Mouse (Mus musculus) monocyte, adult 5-6 weeks (primary cell): ENCODE data around the gene Dctn1. TPM values are rescaled to one million over a fixed set of nuclear protein-coding genes. Genes with fewer than 3 reads are reported as not detected.

Experiments used
- ATAC-seq: fragments of 153-309, 156-312 bp; replicated peaks from 2 replicates; pipeline ENCODE4 v1.8.0; 2017; ENCODE audit warnings: mild to moderate bottlenecking; ENCODE audit not compliant: low TSS enrichment, insufficient number of reproducible peaks, severe bottlenecking, poor library complexity, low FRiP score
- total RNA-seq: library from RNA; stranded (forward); fragments of 200-1000, 200-491, 200-594 nt; gene quantifications from 3 replicates; pipeline ENCODE4 v1.2.3, GENCODE M21; 2017

Dctn1 gene
- total RNA-seq, 1 experiment from 2014 or later, result 51.0 TPM

DNA sequence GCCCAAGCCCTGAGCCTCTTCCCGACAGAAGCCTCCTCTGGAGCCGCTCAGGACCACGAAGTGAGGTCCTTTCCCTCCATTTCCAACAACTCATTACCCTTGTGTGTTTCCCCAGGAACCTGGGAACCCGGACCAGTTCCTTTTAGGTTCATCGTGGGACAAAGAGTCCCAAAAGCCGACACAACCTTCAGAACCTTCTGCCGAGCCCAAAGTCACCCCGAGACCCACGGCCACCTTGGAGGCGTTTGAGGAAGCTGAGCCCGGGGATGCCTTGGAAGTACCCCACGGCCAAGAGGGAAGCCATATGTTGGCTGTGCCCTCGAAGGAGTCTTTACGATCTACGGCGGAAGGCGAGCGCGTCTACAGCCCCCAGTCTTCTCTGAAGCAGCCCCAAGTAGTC, 4.3 kb upstream of the Dctn1 start:
- ATAC-seq, result no peak

DNA sequence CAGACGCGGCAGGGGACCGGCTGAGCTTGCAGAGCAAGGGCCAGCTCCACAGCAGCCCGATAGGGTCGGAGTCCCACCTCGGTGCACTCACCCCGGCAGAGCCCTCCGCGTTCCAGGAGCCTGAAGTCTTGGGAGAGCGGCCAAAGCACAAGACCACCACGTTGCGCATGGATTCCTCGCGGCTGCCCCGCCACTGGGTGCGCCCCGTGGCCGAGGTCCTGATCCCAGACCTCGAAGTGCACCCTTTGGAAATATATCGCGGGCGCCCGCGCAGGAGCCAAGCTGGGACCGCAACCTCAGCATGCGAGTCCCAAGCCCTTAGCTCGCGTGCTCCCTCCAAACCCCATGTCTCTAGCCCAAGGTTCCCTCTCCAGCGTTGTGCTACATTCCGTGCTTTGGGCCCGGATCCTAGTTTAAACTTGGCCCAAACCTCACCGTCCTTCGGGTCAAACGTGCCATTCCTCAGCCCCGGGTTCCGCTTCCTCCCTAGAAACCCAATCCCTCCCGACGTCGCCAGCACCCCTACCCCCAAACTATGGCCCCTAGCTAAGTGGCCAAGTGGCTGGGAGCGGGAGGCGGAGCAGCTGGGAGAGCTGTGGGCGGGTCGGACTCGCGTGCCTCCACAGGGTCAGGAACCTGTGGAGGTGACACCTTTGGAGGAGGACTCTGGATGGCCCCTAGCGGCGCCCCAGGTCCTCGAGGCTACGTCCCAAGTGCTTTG, 3.6 kb upstream of the Dctn1 start:
- no peak for ATAC-seq

DNA sequence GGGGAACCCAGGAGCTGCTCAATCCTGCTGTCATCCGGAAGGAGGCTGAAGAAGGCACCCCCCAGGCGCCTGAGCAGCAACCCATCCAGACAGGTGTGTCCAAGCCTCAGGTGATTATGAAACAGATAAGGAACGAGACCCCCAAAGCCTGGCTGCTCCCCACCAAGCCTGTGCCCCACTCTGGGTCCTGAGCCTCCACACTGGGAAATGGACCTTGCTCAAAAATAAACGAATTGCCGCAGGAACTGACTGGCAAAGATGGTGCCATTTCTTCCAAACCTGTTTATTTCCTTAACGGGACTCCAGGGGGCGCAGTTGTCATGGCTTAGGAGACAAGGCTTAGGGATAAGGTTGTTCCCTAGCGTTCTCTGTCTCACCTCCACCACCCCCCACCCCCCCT, 3.0 kb upstream of the Dctn1 start:
- ATAC-seq, result no peak

DNA sequence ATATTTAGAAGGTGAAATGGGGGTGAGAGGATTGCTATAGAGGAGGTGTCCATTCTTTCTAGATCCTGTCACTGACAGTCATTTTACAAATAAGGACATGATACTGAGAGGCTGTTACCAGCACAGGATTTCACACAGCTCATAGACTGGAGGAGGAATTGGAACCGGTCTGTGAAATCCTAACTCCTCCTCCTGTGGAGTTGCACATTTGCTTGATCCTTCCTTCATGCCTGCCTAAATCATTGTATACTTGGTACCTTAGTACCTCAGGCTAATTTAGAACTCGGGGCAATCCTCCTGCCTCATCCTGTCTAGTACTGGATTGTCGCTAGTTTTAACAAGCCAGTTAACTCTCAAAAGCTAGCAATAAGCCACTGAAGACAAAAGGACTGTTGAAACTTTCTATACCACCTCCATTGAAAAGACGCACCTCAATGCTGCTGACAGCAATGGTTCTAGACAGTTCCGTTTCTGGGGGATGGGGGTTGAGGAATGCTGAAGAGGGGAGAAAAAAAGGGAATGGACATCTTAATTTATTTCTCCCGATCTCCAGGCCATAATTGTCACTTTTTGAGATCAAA, 604 bp upstream of the Dctn1 start:
- ATAC-seq, result no peak

DNA sequence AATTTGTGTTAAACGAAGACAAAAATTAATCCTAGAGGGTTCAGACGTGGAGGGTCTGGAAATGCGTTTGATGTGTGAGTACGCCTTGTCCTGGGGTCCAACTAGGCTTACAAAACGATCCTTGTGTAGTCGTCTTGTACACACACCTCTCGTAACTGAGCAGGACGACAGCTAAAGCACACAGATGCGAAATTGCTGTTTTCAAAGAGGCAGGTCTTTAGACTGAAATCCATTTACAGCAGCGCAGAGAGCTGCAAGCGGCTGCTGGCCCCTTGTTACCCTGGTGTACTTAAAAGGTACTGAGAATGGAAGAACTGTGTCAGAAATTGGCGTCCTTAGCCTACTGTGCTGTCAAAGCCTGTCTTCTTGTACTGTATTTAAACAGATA, 517 bp downstream of the Dctn1 start:
- no peak for ATAC-seq

DNA sequence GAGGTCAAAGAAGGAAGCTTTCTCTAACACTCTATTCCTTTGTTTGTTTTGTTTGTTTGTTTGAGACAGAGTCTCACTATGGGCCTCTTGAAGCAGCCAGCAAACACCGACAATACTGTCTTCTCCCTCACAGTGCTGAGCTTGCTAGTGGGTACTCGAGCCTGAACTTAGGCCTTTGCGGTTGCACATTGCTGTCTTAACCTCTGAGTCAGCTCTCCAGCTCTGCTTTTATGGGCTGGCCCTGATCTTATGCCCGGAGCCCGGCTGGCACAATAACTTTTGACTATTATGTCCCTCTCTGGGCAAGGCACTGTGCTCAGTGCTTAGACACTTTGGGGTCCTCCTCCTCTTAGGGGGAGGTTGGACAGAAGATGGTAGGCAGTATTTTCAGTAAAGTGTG, 4.2 kb downstream of the Dctn1 start:
- no peak for ATAC-seq

DNA sequence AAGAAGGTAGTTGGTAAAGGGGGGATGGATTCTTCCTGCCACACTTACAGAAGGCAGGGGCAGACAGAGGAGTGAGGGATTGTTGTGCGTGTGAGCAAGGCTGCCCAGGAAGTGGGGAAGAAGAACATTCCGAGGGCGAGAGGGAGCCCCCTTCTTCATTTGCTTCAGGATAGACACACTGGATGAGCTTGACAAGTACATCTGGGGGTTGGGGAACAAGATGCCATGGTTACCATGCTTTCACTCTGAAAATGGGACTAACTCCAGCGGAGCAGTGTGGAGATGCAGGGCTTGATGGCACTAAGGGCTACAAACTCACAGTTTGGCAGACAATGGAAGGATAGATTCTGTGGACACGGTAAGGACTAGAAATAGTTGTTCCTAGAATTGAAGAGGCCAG, 5.3 kb downstream of the Dctn1 start:
- no peak for ATAC-seq

DNA sequence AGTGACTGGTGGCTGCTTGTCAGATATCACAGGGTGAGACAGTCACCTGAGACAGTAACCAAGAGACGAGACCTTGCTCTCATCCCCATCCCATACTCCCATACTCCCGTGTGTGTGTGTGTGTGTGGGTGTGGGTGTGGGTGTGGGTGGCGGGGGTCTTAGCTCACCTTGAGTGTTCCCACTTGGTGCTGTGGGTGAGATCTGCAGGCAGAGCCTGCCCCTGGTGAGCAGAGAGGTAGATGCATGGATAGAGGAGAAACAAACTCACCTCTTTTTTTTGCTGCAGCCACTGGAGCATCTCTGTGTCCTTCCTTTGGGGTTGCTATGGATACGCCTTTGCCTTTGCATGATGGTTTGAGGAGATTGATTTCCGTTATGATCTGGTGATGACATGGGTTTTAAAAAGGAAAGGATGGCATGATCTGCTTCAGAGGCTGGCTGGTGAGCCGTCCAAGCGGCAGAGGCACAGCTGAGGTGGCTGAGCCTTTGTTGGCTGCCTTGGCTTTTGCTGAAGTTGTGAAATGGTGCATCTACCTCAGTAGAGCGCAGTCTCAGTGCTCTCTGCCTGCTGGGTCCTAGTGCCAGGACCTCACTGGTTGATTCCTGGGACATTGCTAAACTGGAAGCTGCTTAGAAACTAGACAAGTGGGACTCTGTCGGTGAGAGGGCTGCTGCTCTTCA, 6.7 kb downstream of the Dctn1 start:
- no peak for ATAC-seq

DNA sequence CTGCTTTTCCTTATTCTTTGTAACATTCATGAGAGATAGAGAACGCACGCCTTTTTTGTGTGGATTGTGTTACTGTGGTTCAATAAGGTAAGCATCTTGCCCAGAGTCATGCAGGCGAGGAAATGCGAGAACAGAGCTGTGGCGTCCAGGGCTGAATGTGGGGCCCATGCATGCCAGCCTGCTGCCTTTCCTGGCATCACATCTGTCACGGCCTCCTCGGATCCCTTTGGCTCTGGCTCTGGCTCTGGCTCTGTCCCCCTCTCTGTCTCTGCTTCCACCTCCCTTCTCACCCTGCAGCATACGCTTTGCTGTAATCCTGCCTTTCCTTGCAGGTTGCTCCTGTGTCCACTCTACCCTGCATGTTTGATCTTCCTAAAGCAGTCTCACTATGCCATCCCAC, 10.3 kb downstream of the Dctn1 start:
- no peak for ATAC-seq

DNA sequence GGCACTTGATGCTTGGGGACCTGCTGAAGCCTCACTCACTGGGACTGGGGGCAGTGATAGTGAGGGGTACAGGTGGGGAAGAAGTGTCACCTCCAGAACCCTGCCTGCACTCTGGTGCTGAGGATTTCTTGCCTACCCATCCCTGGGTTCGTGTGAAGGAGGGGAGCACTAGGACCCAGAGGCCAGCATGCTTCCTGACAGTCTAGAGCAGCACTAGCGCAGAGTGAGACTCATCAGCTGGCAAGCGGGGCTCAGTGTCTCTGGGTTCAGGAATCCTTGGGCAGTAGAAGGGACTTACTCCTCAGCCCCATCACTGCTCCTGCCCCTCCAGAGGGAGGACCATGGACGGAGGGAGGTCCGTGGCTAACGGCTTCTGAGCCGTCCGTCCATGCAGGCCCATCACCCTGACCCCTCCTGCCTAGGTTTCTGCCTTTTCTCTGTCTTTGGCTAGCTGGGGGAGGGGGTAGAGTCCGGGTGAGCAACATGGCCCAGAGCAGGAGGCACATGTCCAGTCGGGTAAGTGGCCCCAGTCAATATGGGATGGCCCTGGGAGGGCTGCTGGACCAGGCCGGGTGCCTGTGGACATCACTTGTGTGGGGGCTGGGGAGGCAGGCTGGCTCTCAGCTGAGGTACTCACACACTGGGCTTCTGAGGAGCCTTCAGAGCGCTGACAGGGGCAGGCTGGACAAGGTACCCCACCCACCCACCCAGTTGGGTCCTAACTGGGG, 13.8 kb downstream of the Dctn1 start:
- no peak; the same call in 1 of the 2 replicates for ATAC-seq

DNA sequence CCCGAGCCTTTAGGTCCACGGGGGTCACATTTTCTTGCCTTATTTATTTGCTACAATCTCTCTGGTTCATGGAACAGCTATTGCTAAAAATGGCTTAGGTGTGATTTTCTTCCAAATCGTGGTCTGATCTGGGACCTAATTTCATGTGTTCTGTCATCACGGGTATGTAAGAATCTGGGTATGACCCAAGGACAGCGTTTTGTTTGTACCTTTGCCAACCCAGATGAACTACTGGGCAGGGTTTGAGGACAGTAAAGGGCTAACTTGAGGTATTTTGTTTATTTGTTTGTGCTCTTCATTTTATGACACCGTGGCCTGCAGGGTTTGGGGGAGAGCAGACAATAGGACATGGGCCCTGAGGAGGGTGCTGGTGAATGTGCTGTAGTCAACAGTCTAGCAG, 14.9 kb downstream of the Dctn1 start:
- no peak for ATAC-seq

DNA sequence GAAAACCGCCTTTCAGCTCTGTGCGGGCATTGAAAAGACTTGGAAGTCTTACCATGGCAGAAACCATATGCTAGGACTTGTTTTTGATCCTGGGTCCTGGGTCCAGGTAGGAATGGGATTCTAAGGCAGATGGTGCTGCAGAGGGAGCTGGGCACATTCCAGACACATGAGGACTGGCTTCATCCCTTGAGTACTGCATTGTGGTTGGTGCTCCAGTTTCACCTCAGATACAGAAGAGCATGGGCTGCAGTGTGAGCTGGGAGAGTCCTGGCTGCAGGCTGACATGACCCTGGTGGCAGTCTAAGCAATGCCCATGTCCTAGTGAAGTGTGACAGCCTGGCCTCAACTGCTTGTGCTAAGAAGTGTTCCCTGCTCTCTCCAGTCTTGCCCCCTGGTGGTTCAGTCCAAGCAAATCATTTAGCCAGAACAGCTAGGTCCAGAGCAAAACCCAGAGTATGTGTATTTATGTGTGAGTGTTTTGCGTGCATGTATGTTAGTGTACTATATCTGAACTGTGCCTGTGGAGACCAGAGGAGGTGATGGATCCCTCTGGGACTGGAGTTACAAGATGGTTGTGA, 19.2 kb downstream of the Dctn1 start:
- no peak for ATAC-seq

DNA sequence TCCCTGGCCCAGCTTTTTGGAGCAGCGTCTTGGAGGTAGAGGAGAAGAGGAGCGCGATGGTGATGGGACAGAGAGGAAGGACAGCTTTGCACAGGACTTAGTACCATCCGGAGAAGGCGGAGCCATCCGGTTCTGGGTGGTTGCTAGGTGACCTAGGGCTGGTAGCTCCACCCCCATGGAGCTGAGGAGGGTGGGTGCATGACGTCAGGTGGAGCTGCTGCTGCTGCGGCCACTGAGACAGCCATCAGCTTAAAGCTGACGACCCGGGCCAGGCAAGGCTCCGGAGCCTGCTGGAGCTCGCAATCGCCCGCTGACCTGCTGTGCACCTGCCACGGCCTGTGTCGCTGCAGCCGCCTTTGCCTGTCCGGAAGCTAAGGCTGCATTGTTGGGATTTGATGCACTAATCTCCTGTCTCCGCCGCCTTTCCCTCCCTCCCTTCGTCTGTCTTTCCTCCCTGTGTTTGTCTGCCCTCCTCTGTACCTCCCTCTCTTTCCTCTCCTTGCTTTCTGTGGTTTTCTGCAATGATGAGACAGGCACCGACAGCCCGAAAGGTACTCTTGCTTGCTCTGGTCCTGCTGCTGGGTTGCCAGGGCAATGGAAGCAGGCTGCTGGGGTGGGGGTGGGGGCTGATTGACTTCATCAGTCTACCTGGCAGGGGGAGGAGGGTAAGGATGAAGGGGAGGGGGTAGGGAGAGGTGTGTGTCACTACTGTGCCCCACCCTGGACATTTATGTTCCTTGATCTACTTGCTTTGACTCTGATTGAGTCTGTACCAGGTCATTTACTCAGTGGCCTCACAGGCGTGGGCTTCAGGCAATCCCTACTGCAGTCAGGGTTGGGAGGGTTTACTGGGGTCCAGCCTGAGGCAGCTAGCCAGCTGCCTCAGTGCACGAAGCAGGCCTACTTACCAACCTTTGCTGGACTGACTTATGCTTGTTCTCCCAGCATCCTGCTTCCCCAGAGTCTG, 20.5 kb downstream of the Dctn1 start:
- ATAC-seq, result peak; percentile 45; the same call in 1 of the 2 replicates

DNA sequence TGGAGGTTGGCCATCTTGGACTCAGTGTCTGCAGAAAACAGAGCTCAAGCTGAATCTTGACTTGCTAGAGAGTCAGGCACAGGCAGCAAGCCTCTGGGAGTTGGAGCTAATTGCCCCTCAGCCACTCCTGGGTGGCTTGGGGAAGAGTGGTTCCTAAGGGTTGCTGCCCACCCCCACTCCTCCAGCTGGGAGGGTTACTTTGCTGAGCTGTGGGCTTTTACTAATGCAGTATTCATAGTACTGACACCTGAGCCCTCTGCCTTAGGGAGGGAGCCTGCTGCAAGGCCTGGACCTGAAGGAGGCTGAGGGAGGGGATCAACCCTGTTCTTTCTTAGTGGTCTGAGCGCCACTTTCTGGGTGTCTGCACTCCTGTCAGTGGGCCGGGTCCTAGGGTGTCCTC, 21.2 kb downstream of the Dctn1 start:
- no peak for ATAC-seq

DNA sequence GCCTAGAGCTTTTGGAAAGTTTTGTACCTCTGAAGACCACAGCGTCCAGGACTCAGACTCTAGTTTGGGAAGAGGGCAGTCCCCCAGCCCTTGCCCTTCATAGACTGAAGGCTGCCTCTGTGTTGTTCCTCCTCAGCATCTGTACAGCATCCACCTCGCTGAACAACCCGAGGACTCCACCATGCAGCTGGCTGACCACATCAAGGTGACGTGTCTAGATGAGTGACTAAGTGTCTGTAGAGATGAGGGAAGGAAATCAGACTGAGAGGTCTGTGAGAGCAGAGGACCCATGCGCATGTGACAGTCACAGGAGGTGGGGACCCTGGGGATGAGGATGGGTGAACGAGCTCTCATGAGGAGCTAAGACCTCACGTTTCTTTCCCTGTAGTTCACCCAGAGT, 27.9 kb downstream of the Dctn1 start:
- no peak for ATAC-seq

DNA sequence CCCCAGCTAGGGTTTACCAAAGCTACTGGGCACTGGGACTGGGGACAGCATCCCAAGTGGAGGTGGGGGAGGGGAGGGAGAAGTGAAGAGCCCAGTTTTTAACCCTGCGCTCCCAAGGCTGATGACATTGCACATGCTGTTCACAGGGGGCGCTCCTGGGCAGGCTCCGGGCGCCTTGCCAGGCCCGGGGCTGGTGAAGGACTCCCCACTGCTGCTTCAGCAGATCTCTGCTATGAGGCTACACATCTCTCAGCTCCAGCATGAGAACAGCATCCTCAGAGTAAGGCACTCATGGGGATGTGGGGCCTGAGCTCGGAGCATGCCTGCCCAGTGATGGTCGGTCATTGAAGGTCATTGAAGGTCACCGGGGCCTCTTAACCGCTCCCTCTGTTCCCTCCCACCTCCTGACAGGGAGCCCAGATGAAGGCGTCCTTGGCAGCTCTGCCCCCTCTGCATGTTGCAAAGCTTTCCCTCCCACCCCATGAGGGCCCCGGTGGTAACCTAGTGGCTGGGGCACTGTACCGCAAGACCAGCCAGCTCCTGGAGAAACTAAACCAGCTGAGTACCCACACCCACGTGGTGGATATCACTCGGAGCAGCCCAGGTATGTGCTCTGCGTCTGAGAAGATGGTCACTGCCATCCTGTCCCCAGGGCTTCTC, 31.8 kb downstream of the Dctn1 start:
- no peak for ATAC-seq

DNA sequence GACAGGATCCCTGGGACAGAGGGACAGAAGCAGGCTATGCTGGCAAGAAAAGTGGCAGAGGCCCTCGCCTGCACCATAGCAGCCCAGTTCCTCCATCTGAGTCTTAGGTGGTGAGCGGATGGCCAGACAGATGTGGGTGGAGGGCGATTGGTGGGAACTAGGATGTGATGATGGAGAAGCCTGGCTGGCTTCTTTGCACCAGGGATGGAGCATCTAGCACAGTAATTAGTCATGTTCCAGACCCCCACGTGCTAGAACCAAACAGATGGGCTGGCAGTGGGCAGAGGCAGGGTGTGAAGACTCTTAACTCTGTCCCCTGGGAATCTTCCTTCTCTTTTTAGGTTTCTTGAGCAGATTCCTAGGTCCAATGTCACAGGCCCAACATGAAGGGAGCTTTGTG, 37.6 kb downstream of the Dctn1 start:
- ATAC-seq, result no peak

DNA sequence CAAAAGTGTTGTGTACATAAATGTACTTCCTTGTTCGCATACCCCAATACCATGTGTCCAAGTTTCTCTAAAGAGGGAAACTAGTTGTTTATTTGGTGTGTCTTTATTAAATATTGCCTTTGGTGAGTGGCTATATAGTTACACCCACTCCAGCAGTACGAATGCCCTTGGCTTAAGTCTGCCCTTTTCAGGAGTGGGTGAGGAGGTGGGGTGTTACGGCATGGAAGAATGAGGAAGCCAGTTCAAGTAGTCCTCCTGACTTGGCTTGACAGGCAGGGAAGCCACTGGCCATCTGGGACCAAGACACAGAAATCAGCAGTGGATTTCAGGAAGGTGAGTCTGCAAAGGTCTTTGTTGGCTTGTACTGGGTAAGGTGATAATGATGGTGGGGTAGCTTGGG, 40.1 kb downstream of the Dctn1 start:
- no peak for ATAC-seq
